Mouse (Mus musculus): ENCODE results near the gene Tmem121b. TPM values are rescaled to one million over a fixed set of nuclear protein-coding genes. Genes with fewer than 3 reads are reported as not detected.

The Tmem121b gene
- polyA plus RNA-seq, 1 experiment from 2014 or later: 0.04 TPM

DNA sequence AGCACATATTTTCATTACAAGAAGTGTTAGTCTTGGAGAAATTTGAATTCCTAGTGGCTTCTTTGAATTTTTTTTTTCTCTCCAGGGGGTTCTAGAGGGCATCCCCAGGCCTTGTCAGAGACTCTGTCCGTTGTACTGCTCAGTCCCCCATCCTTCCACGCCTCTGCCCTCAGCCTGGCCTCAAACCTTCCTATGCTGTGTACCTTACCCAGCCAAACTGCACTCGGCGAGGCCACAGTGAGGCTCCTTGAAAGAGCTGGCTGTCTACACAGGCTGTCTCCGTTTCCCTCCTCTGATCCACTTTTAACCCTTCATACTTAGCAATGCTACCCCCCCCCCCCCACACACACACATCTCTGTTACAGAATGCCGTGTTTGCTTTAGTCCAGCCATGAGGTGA is 31.4 kb downstream of the Tmem121b start:
- peaks cover 31% of the 10 kb centered on the region for H3K27me3 ChIP-seq (ENCODE audit: insufficient read depth, low read length)
- H3K4me1 ChIP-seq (ENCODE audit: insufficient read depth, low read length): peaks cover 10% of the 10 kb centered on the region
- H3K9ac ChIP-seq (replicated peaks; ENCODE audit: low read length): no peak overlapping the region
- ATAC-seq (ENCODE audit: low FRiP score, low TSS enrichment): no peak
- H3K4me3 ChIP-seq (ENCODE audit: low read length): no peak overlapping the region
- no peak overlapping the region for H3K27ac ChIP-seq (ENCODE audit: low read length)
- WGBS: 50% methylated on average over 6 of the region's 6 CpGs
- no peak overlapping the region for H3K4me2 ChIP-seq (replicated peaks; ENCODE audit: low read depth, low read length)
- no peaks in the 10 kb centered on the region for H3K9me3 ChIP-seq (ENCODE audit: low read length)
- H3K36me3 ChIP-seq (ENCODE audit: insufficient read depth, low read length): no peaks in the 10 kb centered on the region

DNA sequence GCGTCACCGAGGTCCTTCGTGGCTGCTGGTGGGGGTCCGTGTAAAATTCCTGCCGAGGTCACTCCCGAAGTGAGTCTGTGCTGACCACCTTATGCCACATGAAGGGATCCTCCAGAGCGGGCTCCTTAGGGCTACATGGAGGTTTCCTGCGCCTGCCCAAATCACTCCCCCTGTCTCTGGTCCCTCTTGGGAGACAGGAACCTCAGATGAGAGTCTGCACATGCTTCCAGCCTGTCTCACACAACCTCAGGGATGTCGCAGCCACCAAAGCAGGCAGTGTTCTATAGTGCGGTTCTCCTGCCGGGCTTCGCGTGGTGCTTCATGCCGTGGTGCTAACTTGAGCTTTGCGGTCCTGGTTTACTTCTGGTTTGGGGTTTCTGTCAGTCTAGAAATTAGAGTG is 32.4 kb downstream of the Tmem121b start:
- no peak overlapping the region for H3K4me3 ChIP-seq (ENCODE audit: low read length)
- no peaks in the 10 kb centered on the region for H3K9me3 ChIP-seq (ENCODE audit: low read length)
- peaks cover 31% of the 10 kb centered on the region for H3K27me3 ChIP-seq (ENCODE audit: insufficient read depth, low read length)
- H3K4me2 ChIP-seq (replicated peaks; ENCODE audit: low read depth, low read length): no peak overlapping the region
- WGBS: 68% methylated on average over 15 of the region's 15 CpGs
- no peak overlapping the region for H3K9ac ChIP-seq (replicated peaks; ENCODE audit: low read length)
- no peaks in the 10 kb centered on the region for H3K36me3 ChIP-seq (ENCODE audit: insufficient read depth, low read length)
- H3K4me1 ChIP-seq (ENCODE audit: insufficient read depth, low read length): peaks cover 10% of the 10 kb centered on the region
- ATAC-seq (ENCODE audit: low FRiP score, low TSS enrichment): no peak
- no peak overlapping the region for H3K27ac ChIP-seq (ENCODE audit: low read length)

DNA sequence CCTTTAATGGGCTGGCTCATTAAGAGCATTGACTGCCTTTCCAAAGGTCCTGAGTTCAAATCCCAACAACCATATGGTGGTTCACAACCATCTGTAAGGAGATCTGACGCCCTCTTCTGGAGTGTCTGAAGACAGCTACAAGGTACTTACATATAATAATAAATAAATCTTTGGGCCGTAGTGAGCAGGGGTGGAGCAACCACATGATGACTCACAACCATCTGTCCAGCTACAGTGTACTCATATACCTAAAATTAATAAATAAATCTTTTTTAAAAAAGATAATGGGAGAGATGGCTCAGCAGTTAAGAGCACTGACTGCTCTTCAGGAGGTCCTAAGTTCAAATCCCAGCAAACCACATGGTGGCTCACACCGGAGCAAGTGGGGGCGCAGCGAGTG is 35.9 kb downstream of the Tmem121b start:
- ATAC-seq (ENCODE audit: low FRiP score, low TSS enrichment): no peak
- H3K27me3 ChIP-seq (ENCODE audit: insufficient read depth, low read length): peaks cover 11% of the 10 kb centered on the region
- no peak overlapping the region for H3K4me3 ChIP-seq (ENCODE audit: low read length)
- no peaks in the 10 kb centered on the region for H3K36me3 ChIP-seq (ENCODE audit: insufficient read depth, low read length)
- no peaks in the 10 kb centered on the region for H3K9me3 ChIP-seq (ENCODE audit: low read length)
- WGBS: 92% methylated on average over 5 of the region's 5 CpGs
- no peak overlapping the region for H3K27ac ChIP-seq (ENCODE audit: low read length)
- H3K4me2 ChIP-seq (replicated peaks; ENCODE audit: low read depth, low read length): no peak overlapping the region
- no peaks in the 10 kb centered on the region for H3K4me1 ChIP-seq (ENCODE audit: insufficient read depth, low read length)
- H3K9ac ChIP-seq (replicated peaks; ENCODE audit: low read length): no peak overlapping the region

DNA sequence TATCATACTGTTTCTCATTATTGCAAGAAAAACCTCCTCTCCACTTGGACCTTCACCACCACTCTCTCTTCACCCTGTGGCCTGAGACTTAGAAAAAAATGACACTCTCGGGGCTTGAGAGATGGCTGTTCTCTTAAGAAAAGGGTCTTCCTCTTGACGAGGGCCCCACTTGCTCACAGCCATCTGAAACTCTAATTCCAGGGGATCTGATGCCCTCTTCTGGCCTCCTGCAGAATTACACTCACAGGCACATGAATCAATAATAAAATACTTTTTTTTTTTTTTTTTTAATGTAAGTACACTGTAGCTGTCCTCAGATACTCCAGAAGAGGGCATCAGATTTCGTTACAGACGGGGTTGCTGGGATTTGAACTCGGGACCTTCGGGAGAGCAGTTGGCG is 36.5 kb downstream of the Tmem121b start:
- ATAC-seq (ENCODE audit: low FRiP score, low TSS enrichment): no peak
- H3K9me3 ChIP-seq (ENCODE audit: low read length): no peaks in the 10 kb centered on the region
- H3K4me3 ChIP-seq (ENCODE audit: low read length): no peak overlapping the region
- no peak overlapping the region for H3K9ac ChIP-seq (replicated peaks; ENCODE audit: low read length)
- no peak overlapping the region for H3K27ac ChIP-seq (ENCODE audit: low read length)
- no peaks in the 10 kb centered on the region for H3K36me3 ChIP-seq (ENCODE audit: insufficient read depth, low read length)
- no peak overlapping the region for H3K4me2 ChIP-seq (replicated peaks; ENCODE audit: low read depth, low read length)
- 68% methylated on average over 7 of the region's 7 CpGs for WGBS
- peaks cover 9% of the 10 kb centered on the region for H3K27me3 ChIP-seq (ENCODE audit: insufficient read depth, low read length)
- H3K4me1 ChIP-seq (ENCODE audit: insufficient read depth, low read length): no peaks in the 10 kb centered on the region

DNA sequence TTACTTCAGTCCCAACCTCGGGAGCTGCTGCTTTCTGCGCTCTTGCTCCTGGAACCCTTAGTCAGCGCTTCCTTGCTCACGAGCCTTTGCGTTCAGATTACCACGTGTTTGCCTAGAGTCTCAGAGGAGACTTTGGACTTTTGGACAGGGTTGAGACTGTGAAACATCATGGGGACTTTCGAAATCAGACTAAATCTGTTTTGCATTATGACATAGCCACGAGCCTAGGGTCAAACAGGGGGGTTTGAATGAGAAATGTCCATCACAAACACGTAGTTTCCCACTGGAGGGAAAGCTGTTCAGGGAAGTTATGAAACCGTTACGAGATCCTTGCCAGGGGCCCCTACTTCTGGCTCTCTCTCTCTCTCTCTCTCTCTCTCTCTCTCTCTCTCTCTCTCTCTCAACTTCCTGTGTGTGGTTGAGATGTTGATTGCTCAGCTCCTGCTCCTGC is 39.0 kb downstream of the Tmem121b start:
- Histone ChIP-seq H3K4me1 (ENCODE audit: insufficient read depth, low read length) (no peaks in the 10 kb centered on the region), H3K9me3 (ENCODE audit: low read length) (no peaks in the 10 kb centered on the region), H3K36me3 (ENCODE audit: insufficient read depth, low read length) (no peaks in the 10 kb centered on the region), H3K27me3 (ENCODE audit: insufficient read depth, low read length) (no peaks in the 10 kb centered on the region), H3K4me2 (replicated peaks; ENCODE audit: low read depth, low read length) (no peak overlapping the region), H3K27ac (ENCODE audit: low read length) (no peak overlapping the region), H3K4me3 (ENCODE audit: low read length) (no peak overlapping the region), H3K9ac (replicated peaks; ENCODE audit: low read length) (no peak overlapping the region)
- no peak for ATAC-seq (ENCODE audit: low FRiP score, low TSS enrichment)
- 54% methylated on average over 11 of the region's 11 CpGs for WGBS

DNA sequence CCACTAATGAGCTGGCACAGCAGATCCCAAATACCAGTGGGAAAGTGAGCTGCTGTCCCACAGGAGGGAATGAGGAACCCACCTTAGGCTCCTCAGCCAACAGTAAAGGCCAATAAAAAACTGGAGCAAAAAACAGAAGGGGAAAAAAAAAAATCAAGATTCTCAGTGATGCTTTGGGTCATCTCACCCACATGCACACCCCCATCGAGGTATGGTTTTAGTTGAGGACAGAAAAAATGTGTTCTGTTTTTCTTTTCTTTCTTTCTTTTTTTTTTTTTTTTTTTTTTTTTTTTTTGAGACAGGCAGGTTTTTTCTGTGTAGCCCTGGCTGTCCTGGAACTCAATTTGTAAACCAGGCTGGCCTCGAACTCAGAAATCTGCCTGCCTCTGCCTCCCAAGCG is 40.1 kb downstream of the Tmem121b start:
- 87% methylated on average over 3 of the region's 3 CpGs for WGBS
- no peaks in the 10 kb centered on the region for H3K27me3 ChIP-seq (ENCODE audit: insufficient read depth, low read length)
- H3K27ac ChIP-seq (ENCODE audit: low read length): no peak overlapping the region
- no peak overlapping the region for H3K4me2 ChIP-seq (replicated peaks; ENCODE audit: low read depth, low read length)
- no peaks in the 10 kb centered on the region for H3K9me3 ChIP-seq (ENCODE audit: low read length)
- no peaks in the 10 kb centered on the region for H3K4me1 ChIP-seq (ENCODE audit: insufficient read depth, low read length)
- ATAC-seq (ENCODE audit: low FRiP score, low TSS enrichment): no peak
- no peak overlapping the region for H3K9ac ChIP-seq (replicated peaks; ENCODE audit: low read length)
- H3K36me3 ChIP-seq (ENCODE audit: insufficient read depth, low read length): no peaks in the 10 kb centered on the region
- H3K4me3 ChIP-seq (ENCODE audit: low read length): no peak overlapping the region

DNA sequence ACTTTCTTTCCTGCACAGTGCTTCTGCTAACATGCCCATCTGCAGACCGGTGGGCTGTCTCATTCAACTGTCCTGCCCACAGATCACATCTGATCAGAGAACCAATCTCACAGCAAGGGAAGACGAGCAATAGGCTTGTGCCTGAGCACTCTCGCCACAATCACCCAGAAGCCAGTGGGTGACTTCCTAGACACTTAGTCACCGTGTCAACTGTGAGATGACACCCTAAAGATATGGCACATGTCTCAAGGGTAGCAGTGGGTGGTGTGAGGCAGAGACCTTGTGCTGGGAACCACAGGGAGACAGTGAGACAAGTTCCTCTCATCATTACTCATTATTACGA is 40.5 kb downstream of the Tmem121b start:
- Histone ChIP-seq H3K27me3 (ENCODE audit: insufficient read depth, low read length) (no peaks in the 10 kb centered on the region), H3K27ac (ENCODE audit: low read length) (no peak overlapping the region), H3K9me3 (ENCODE audit: low read length) (no peaks in the 10 kb centered on the region), H3K4me3 (ENCODE audit: low read length) (no peak overlapping the region), H3K36me3 (ENCODE audit: insufficient read depth, low read length) (no peaks in the 10 kb centered on the region), H3K4me2 (replicated peaks; ENCODE audit: low read depth, low read length) (no peak overlapping the region), H3K4me1 (ENCODE audit: insufficient read depth, low read length) (no peaks in the 10 kb centered on the region), H3K9ac (replicated peaks; ENCODE audit: low read length) (no peak overlapping the region)
- WGBS: 73% methylated on average over 5 of the region's 5 CpGs
- no peak for ATAC-seq (ENCODE audit: low FRiP score, low TSS enrichment)

DNA sequence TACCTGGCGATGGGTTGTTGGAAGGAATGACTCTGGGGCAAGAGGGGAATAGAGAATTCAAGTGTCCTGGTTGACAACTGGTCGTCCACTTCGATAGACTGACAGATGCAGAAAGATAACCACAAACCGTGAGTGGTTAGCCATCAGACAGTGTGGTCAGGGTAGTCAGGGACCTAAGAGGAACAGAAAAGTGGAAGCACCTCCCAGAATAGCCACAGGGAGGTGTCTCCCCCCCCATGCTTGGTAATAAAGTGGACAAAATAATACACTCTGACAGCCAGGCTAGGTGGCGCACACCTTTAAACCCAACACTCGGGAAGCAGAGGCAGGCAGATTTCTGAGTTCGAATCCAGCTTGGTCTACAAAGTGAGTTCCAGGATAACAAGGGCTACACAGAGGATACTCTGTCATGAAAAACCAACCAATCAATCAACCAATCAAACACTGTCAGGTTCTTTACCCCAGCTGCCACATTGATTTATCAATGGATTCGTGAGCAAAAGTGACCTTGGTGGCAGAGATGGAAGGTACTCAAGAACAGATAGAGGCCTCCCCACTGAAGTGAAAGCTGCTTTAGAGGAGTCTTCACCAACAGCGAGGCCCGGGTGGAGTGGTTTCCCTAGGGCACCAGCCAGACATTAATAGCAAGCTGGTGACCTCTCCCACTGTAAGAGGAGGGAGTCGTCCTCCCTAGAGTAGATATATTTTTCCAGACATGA is 41.1 kb downstream of the Tmem121b start:
- no peak overlapping the region for H3K9ac ChIP-seq (replicated peaks; ENCODE audit: low read length)
- H3K27me3 ChIP-seq (ENCODE audit: insufficient read depth, low read length): no peaks in the 10 kb centered on the region
- no peaks in the 10 kb centered on the region for H3K4me1 ChIP-seq (ENCODE audit: insufficient read depth, low read length)
- 79% methylated on average over 11 of the region's 11 CpGs for WGBS
- no peak for ATAC-seq (ENCODE audit: low FRiP score, low TSS enrichment)
- H3K36me3 ChIP-seq (ENCODE audit: insufficient read depth, low read length): no peaks in the 10 kb centered on the region
- H3K4me3 ChIP-seq (ENCODE audit: low read length): no peak overlapping the region
- no peak overlapping the region for H3K4me2 ChIP-seq (replicated peaks; ENCODE audit: low read depth, low read length)
- H3K9me3 ChIP-seq (ENCODE audit: low read length): no peaks in the 10 kb centered on the region
- no peak overlapping the region for H3K27ac ChIP-seq (ENCODE audit: low read length)

DNA sequence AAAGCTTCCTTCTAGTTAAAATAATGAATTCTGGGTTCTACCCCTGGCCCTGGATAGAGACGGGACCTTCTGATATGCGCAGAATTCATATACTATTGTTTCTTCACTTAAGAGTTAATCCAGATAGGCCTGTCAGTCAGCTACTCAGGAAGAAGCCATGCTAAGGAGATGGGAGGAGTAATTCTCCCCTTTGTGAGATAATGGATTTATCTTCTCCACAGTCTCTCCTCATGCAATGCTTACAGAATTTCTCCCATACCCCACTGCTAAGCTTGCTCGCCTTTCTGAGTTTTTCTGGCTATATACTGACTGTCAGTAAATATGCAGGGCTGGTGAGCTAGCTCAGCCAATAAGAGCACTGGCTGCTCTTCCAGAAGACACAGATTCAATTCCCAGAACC is 43.4 kb downstream of the Tmem121b start:
- H3K4me3 ChIP-seq (ENCODE audit: low read length): no peak overlapping the region
- H3K27ac ChIP-seq (ENCODE audit: low read length): no peak overlapping the region
- ATAC-seq (ENCODE audit: low FRiP score, low TSS enrichment): no peak
- H3K9me3 ChIP-seq (ENCODE audit: low read length): no peaks in the 10 kb centered on the region
- H3K36me3 ChIP-seq (ENCODE audit: insufficient read depth, low read length): no peaks in the 10 kb centered on the region
- H3K27me3 ChIP-seq (ENCODE audit: insufficient read depth, low read length): no peaks in the 10 kb centered on the region
- 86% methylated on average over 3 of the region's 3 CpGs for WGBS
- no peak overlapping the region for H3K9ac ChIP-seq (replicated peaks; ENCODE audit: low read length)
- H3K4me1 ChIP-seq (ENCODE audit: insufficient read depth, low read length): no peaks in the 10 kb centered on the region
- no peak overlapping the region for H3K4me2 ChIP-seq (replicated peaks; ENCODE audit: low read depth, low read length)

DNA sequence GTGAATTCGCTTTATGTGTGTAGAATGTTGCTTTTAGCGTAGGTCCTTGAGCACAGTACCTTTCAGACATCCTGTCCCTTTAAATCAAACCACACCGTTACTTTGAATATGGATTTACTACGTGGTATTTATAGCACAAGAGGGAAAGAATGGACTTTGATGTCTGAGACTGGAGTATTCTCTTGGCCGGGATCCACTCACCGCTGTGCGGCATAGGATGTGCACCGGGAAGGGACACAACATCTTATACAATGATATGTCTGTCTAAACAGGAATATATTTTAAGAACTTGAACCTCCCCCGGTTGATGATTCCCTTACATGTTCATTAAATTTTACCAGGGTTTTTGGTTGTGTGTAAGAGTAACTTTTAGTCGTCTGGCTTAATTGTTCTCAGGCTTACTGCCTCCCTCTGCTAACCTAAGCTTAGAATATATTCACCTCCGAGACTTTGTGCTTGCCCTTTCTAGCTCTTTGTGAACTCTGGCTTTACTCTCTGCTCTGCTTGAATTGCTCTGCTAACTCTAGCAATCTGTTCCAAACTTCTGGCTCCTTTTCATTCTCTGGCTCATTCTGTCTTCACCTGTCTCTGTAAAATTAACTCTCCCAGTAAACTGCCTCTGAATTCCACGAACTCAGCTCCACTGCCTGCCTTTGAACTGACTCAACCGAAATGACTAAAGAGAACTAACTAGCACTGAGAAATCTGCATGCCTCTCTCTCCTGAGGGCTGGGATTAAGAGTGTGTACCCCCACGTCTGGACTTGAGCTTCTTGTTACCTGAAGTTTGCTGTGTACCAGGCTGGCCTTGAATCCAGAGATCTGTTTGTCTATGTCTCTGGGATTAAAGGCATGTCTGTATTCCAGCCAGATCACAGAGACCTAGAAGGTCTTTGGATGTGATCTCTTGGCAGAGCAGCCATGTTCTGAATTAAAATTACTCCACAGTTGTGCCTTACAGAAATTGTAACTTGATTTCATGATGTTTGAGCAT is 49.9 kb downstream of the Tmem121b start:
- H3K9me3 ChIP-seq (ENCODE audit: low read length): no peaks in the 10 kb centered on the region
- H3K9ac ChIP-seq (replicated peaks; ENCODE audit: low read length): no peak overlapping the region
- no peaks in the 10 kb centered on the region for H3K4me1 ChIP-seq (ENCODE audit: insufficient read depth, low read length)
- no peak overlapping the region for H3K4me3 ChIP-seq (ENCODE audit: low read length)
- peaks cover 13% of the 10 kb centered on the region for H3K36me3 ChIP-seq (ENCODE audit: insufficient read depth, low read length)
- no peaks in the 10 kb centered on the region for H3K27me3 ChIP-seq (ENCODE audit: insufficient read depth, low read length)
- WGBS: 71% methylated on average over 14 of the region's 14 CpGs
- no peak overlapping the region for H3K4me2 ChIP-seq (replicated peaks; ENCODE audit: low read depth, low read length)
- no peak for ATAC-seq (ENCODE audit: low FRiP score, low TSS enrichment)
- peak overlapping the region; percentile 41 for H3K27ac ChIP-seq (ENCODE audit: low read length)
